Mouse (Mus musculus) bone marrow macrophage, adult 2 months (primary cell): ENCODE results near the gene Nek8. TPM values are rescaled to one million over a fixed set of nuclear protein-coding genes. Genes with fewer than 3 reads are reported as not detected.

Experiments used
- H3K27ac ChIP-seq: 2 replicates; pipeline ENCODE4 v1.5.1; 2012; ENCODE audit warnings: low read depth, low read length; ENCODE audit not compliant: insufficient read depth
- H3K4me1 ChIP-seq: 2 replicates; pipeline ENCODE4 v1.6.1; 2012; ENCODE audit warnings: low read length; ENCODE audit not compliant: control insufficient read depth, insufficient read depth
- H3K4me3 ChIP-seq: 2 replicates; pipeline ENCODE4 v1.5.1; 2012; ENCODE audit warnings: mild to moderate bottlenecking, low read length, moderate library complexity; ENCODE audit not compliant: insufficient read depth
- CTCF ChIP-seq: IDR thresholded peaks from 2 replicates; pipeline ENCODE4 v1.5.1; 2012; ENCODE audit warnings: low read depth, mild to moderate bottlenecking, low read length, moderate library complexity
- POLR2A ChIP-seq: IDR thresholded peaks from 2 replicates; pipeline ENCODE4 v1.6.1; 2012; ENCODE audit warnings: mild to moderate bottlenecking, low read depth, low read length, borderline replicate concordance
- polyA plus RNA-seq: library from polyadenylated mRNA; stranded (reverse); fragments of >200 nt; gene quantifications from 2 replicates; pipeline ENCODE4 v1.2.4, GENCODE M21; 2012; ENCODE audit not compliant: missing spikeins, insufficient read depth, insufficient read length

The Nek8 gene
- polyA plus RNA-seq, 1 experiment, result 5.2 TPM

DNA sequence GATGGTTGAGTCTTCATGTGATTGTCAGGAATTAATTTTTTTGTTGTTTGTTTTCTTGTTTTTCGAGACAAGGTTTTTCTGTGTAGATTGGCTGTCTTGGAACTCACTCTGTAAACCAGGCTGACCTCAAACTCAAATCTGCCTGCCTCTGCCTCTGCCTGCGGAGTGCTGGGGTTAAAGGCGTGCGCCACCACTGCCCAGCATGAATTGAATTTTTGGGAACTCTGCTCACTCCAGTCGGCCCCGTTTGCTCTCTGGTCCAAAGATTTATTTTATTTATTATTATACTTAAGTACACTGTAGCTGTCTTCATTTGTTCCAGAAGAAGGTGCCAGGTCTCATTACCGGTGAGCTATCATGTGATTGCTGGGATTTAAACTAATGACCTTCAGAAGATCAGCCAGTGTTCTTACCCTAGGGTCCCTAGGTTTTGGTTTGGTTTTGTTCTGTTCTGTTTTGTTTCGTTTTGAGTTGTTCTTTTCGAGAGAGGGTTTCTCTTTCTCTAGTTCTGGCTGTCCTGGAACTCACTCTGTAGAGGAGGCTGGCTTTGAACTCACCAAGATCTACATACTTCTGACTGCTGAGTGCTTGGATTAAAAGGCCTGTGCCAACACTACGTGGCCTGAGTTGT, 7.5 kb upstream of the Nek8 start:
- Histone ChIP-seq H3K4me1 (peaks cover 16% of the 10 kb centered on the region), H3K27ac (peak overlapping the region; percentile 40), H3K4me3 (peak overlapping the region; percentile 58)
- TF ChIP-seq POLR2A (no peak), CTCF (no peak)

DNA sequence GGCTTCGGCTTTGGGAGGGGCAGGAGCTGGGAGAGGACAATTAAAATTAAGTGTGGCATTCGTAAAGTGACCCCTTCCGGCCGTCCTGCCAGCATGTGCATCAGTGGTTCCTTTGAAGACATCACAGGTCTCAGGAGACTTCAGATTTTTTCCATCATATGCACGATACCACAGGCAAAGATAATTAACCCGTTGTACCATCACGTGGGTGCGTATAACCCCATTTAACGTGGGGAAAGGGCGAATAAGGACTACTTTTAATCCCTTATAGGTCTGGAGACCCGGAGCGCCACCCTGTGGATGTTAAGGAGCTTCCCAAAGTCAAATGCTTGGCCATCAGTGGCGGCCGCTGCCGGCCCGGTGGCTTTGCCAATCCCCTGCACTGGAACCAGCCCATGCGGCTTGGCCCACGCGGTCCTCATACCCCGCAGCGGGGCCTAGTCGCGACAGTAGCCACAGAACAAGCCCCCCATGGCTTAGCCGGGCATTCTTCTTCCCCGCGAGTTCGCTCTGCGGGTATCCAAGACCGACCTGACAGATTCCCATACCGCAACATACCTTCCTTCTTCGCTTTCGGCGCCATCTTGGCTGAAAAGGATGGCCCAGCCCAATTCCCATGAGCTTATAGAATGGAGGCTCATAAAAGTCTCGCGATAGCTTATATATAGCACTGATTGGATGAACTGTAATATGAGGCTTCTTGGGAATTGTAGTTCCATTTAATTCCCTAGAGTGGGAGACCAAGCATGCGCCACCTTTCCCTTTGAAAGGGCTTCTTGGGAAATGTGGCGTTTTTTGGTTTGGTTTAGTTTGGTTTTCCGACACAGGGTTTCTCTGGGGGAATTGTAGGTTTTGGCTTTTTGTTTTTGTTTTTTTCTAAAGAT, 6.7 kb upstream of the Nek8 start, which contains the start of gene Rpl23a:
Rpl23a (minus strand) TSS at position 624 of the 884 bp plus-strand sequence.
- no peak for TF ChIP-seq CTCF
- TF ChIP-seq POLR2A, result peak; percentile 65; the same call in 1 of the 2 replicates
- Histone ChIP-seq H3K27ac (peak within 1 kb of the TSS; percentile 84), H3K4me3 (peak within 1 kb of the TSS; percentile 88), H3K4me1 (peaks cover 16% of the 10 kb centered on the region)

DNA sequence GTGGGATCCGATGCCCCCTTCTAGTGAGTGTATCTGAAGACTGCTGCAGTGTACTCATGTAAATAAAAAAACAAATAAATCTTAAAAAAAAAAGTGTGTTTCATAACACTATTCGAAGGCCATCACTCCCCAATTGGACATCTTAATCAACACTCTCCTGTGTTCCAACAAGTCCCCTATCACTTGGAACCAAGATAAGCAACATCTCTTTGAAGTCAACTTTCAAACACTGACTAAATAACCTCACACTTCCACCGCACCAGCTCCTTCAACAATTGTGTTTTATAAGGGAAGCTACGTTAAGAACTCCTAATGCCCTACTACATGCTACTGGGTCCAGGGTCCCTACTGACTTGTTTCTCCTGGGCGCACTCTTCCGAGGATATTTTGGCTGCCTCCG, 6.0 kb upstream of the Nek8 start:
- Histone ChIP-seq H3K27ac (peak overlapping the region; percentile 84), H3K4me3 (peak overlapping the region; percentile 88), H3K4me1 (peaks cover 13% of the 10 kb centered on the region)
- no peak for TF ChIP-seq POLR2A
- no peak for TF ChIP-seq CTCF

DNA sequence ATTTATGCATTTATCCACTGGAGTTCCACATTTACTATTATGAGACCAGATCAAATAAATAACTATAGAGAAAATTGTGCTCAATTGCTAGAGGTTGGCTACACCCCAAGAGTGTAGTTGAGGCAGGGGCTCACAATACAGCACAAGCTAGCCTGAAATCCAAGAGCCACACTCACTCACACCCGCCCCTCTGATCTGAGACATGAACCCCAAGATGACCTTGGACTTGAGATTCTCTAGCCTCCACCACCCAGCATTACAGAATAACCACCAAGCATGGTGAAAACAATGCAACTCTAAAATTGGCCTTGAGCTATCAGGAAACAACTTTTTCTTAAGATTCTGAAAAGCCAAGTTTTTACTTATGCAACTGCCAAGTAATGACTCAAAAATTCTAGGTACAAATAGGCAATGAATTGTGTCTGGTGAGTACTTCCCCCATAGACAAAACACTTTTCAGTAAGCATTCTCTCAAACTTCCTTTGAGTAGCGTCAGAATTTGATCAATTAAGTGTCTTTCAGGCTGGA, 5.4 kb upstream of the Nek8 start:
- TF ChIP-seq POLR2A (no peak), CTCF (no peak)
- H3K27ac ChIP-seq, result peak overlapping the region; percentile 84
- H3K4me1 ChIP-seq, result peaks cover 13% of the 10 kb centered on the region
- peak overlapping the region; percentile 88 for H3K4me3 ChIP-seq

DNA sequence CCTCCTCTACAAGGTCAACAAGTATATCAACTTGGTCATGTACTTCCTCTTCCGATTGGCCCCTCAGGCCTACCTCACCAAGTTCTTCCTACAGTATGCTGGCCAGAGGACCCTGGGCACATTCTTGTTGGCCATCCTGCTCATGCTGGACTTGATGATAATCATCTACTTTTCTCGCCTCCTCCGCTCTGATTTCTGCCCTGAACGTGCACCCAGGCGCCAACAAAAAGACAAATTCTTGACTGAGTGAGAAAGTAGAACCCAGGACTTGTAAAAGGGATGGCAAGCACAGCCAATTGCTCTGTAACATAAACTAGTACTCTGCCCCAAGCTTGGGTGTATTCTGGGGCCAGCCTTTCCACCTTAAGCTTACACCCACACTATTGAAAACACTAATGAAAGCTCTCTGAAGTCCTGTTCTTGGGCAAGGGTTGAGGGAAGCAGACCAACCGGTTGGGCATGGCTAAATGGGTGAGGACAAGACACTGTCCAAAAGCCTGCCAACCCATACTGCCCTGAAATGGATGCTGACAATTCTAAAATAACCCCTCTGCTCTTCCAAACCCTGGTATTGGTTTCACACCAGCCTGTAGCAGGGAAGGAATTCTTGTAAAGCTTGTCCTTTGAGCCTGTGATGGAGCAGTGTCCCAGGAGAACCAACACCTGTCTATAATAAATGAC, 3.7 kb upstream of the Nek8 start:
- peak overlapping the region; percentile 13; the same call in 1 of the 2 replicates for H3K4me3 ChIP-seq
- H3K27ac ChIP-seq, result no peak overlapping the region
- TF ChIP-seq CTCF (no peak), POLR2A (no peak)
- H3K4me1 ChIP-seq, result peaks cover 13% of the 10 kb centered on the region

DNA sequence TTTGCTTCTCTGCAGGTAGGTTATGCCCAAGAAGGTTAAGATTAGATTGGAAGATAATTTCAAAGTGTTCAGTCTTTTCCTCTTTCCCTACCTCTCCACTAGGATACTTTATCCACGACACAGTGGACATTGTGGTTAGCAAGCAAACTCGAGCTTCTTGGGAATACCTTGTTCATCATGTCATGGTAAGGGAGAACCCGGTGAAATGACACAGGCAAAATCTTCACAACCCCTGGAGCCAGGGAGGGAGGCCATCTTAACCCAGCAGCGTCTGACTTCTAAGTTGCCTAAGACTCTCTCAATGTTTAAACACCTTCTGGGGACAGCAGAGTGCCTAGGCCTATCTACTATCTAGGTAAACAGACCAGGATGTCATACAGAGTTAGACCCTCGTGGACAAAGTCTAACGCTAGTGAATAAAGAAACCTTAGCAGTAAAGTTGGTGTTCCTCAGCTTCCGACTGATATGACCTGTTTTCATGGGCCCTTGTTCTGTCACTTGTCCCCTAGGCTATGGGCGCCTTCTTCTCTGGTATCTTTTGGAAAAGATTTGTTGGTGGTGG, 3.0 kb upstream of the Nek8 start:
- peaks cover 13% of the 10 kb centered on the region for H3K4me1 ChIP-seq
- H3K4me3 ChIP-seq, result peak overlapping the region; percentile 83
- no peak overlapping the region for H3K27ac ChIP-seq
- TF ChIP-seq POLR2A, result no peak
- TF ChIP-seq CTCF, result no peak

DNA sequence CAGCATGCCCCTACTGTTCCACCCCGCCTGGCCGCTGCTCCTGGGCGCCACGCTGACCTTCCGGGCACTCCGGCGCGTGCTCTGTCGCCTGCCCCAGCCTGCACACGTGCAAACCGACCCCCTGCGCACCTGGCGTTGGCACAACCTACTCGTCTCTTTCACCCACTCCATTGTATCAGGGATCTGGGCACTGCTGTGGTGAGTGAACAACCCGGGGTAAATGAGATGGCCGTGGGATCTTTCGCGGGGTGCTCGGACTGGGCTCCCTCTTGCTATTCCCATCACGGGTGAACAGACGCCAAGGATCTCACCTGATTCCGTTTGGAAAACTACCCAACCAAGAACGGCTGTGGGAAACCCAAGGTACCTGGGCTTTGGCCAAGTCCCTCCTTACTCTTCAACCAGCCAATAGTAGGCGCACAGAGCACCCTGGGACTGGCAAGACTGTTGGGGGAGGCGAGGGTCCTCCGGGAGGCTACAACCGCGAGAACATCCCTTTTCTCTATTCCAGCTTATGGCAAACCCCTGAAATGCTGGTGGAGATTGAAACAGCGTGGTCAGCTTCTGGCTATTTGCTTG, 2.5 kb upstream of the Nek8 start:
- peak overlapping the region; percentile 76 for H3K27ac ChIP-seq
- TF ChIP-seq CTCF (no peak), POLR2A (no peak)
- peak overlapping the region; percentile 83 for H3K4me3 ChIP-seq
- peaks cover 13% of the 10 kb centered on the region for H3K4me1 ChIP-seq

DNA sequence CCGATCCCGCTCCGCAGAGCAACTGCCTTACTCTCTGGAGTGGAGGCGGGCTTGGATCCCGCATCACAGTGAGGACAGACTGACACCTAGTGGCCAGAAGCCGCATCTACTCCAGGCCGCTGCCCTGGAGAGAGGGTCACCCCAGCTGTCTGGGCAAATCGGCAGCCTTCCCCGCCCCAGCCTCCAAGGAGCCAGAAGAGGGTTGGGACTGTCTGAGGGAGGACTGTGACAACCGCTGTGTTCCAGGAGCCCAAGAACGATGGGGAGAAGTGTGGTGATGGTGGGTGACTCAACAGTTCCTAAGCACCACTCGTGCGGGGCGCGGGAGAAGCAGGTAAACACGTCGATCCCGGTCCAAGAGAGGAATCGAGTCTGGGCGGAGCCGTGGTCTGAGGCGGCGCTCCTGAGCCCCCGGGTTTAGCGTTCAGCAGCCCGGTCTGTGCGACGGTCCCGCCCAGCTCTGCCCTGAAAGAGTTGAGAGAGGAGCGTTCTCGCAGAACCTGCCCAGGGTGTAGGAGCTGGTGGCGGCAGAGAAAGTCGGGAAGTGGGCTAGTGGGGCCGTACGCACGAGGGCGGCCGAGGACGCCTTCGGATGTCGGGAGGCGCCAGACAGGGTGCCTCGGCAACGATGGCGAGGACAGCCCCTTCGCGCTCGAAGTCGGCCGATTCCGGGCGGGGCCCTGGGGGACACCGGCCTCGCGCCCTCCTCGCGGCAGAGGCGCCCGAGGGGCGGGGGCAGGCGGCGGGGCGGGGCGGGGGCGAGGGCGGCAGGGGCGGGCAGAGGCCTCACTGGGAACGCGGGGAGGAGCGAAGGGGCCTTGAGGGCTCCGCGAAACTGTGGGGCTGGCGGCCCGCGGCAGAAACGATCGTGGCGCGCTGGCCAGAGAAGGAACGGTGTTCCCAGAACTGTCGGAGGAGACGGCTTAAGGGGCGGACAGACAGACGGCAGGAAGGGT, 1.7 kb upstream of the Nek8 start:
- TF ChIP-seq POLR2A (no peak), CTCF (peak; percentile 50)
- peak overlapping the region; percentile 83 for H3K4me3 ChIP-seq
- H3K4me1 ChIP-seq, result peaks cover 13% of the 10 kb centered on the region
- peak overlapping the region; percentile 76 for H3K27ac ChIP-seq
